Mouse (Mus musculus) ES-Bruce4 (cell line): ENCODE data around the gene Mroh2a.

ENCODE experiments used
- CTCF ChIP-seq: IDR thresholded peaks from one replicate; pipeline ENCODE4 v1.8.1; 2011; ENCODE audit warnings: low read depth, low read length
- EP300 ChIP-seq: IDR thresholded peaks from 2 replicates; pipeline ENCODE4 v1.6.1; 2011; ENCODE audit warnings: low read depth, low read length; ENCODE audit not compliant: insufficient read depth
- POLR2A ChIP-seq: IDR thresholded peaks from one replicate; pipeline ENCODE4 v1.8.1; 2011; ENCODE audit warnings: low read length; ENCODE audit not compliant: insufficient read depth

DNA sequence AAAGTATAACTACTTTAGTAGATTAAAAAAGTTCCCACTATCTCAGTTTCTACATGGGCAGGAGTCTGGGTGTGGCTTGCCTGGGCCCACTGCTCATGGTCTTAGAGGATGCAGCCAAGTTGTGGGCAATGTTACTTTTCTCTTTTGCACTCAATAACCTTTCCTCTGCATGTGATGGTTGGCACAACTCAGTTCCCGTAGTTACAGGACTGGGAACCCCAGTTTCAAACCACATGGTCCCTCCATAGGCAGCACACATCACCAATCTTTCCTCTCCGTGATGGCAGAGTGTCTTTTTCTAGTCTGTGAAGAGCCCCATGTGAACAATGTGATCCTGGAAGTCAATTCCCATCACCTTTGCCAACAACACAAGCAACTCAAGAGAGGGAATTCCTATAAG, 696 bp downstream of the Mroh2a start:
- TF ChIP-seq POLR2A (no peak), CTCF (no peak), EP300 (no peak)
